Mouse (Mus musculus): ENCODE results near the gene Tsen54.

GRCm38 (mm10) chr11:115837606-115838345, 23.3 kb downstream of the Tsen54 start:
- TF ChIP-seq CTCF (conservative IDR thresholded peaks at IDR 0.05; ENCODE audit: insufficient read depth, insufficient read length, low read depth, low read length) (no peak), POLR2A (IDR thresholded peaks at IDR 0.05; ENCODE audit: low read depth, low read length) (no peak)
